ENCODE assay signal across 30 mouse cellular contexts in the genomic region with DNA sequence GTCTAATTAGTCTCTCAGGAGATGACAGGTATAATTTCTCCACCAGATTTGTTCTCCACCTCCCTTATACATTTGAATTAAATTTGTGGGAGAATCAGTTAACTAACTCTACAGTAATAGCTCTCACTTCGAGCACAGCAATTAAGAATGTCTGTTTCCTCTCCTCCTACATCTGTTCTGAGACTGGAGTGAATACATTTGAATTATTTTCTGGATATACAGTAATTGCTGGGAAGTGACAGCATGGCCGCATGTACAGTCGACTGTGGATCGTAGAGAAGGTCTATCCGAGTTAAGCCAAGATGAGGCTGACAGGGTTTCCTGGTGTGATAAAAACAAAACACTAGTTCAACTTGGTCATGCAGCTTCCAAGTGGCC. TPM values are rescaled to one million over a fixed set of nuclear protein-coding genes. Genes with fewer than 3 reads are reported as not detected.
A peak's percentile ranks its signal among the peaks of the same experiment; 100 is the strongest.
DNase-seq lines count a peak whose midpoint lies in the region; ATAC-seq and TF ChIP-seq lines count a peak whose summit lies in the region.
"Had no signal": no experiment of that assay in that cellular context is flagged by ENCODE, and none has a peak within 500 bp of the region (broad histone marks: within the 10 kb centered on the region; RNA-seq: fewer than 3 reads in every experiment).

No protein-coding gene starts in this region.

- no peak overlapping the region for H3K9ac ChIP-seq in forebrain, embryonic 15.5 days (replicated peaks)
- no peak overlapping the region for H3K9ac ChIP-seq in forebrain, embryonic 12.5 days
- H3K9ac ChIP-seq in forebrain, embryonic 16.5 days (replicated peaks; ENCODE audit: low read depth, low read length) = no peak overlapping the region
- H3K9ac ChIP-seq: embryonic facial prominence, embryonic 13.5 days; hindbrain, embryonic 13.5 days; intestine, embryonic 15.5 days had no signal

- H3K36me3 ChIP-seq in forebrain, embryonic 15.5 days = no peaks in the 10 kb centered on the region
- H3K36me3 ChIP-seq in forebrain, embryonic 12.5 days (replicated peaks) = no peaks in the 10 kb centered on the region
- H3K36me3 ChIP-seq in forebrain, embryonic 16.5 days (ENCODE audit: control insufficient read depth, insufficient read depth) = no peaks in the 10 kb centered on the region
- H3K36me3 ChIP-seq: embryonic facial prominence, embryonic 10.5 days; embryonic facial prominence, embryonic 13.5 days; hindbrain, embryonic 13.5 days; intestine, embryonic 15.5 days had no signal

- H3K9me3 ChIP-seq in forebrain, embryonic 15.5 days = no peaks in the 10 kb centered on the region
- no peaks in the 10 kb centered on the region for H3K9me3 ChIP-seq in forebrain, embryonic 12.5 days
- H3K9me3 ChIP-seq in forebrain, embryonic 16.5 days (ENCODE audit: control insufficient read depth, low read length) = no peaks in the 10 kb centered on the region
- H3K9me3 ChIP-seq: embryonic facial prominence, embryonic 10.5 days; embryonic facial prominence, embryonic 13.5 days; hindbrain, embryonic 13.5 days; intestine, embryonic 15.5 days had no signal

- H3K4me2 ChIP-seq in forebrain, embryonic 15.5 days (replicated peaks) = no peak overlapping the region
- no peak overlapping the region for H3K4me2 ChIP-seq in forebrain, embryonic 12.5 days
- no peak overlapping the region for H3K4me2 ChIP-seq in forebrain, embryonic 16.5 days (ENCODE audit: low read length)
- H3K4me2 ChIP-seq: embryonic facial prominence, embryonic 13.5 days; heart, embryonic 11.5 days; hindbrain, embryonic 13.5 days; intestine, embryonic 15.5 days had no signal

- 40% methylated on average over 5 of the region's 5 CpGs for WGBS in forebrain, embryonic 15.5 days
- WGBS in forebrain, embryonic 12.5 days = 72% methylated on average over 5 of the region's 5 CpGs
- 44% methylated on average over 5 of the region's 5 CpGs for WGBS in forebrain, embryonic 16.5 days

- peak; percentile 88 for ATAC-seq in forebrain, embryonic 15.5 days (replicated peaks)
- ATAC-seq in forebrain, embryonic 12.5 days (ENCODE audit: low FRiP score) = no peak
- peak; percentile 93 for ATAC-seq in forebrain, embryonic 16.5 days
- no peak for ATAC-seq in granulocyte monocyte progenitor cell, adult 5-6 weeks (replicated peaks; ENCODE audit: poor library complexity, severe bottlenecking)
- ATAC-seq: CD4-positive, CD25-positive, alpha-beta regulatory T cell, adult 4 months; hindbrain, embryonic 16.5 days; intestine, embryonic 15.5 days had no signal

- peak; percentile 50 for DNase-seq in brain, embryonic 14.5 days (ENCODE audit: low read depth)
- DNase-seq in layer of hippocampus, postnatal 14 days (ENCODE audit: low spot score in 2 of 2) = no peak
- DNase-seq: adrenal gland, adult 2 months; adrenal gland, postnatal 14 days; cerebellum, adult 11 months; cerebellum, adult 2 months; cerebellum, postnatal 10 days; cerebellum, postnatal 36 days; embryo, embryonic 11 days; gastrocnemius, postnatal 10 days; gastrocnemius, postnatal 36 days; heart, adult 11 months; kidney, adult 11 months; kidney, adult 8-10 months had no signal

- no peaks in the 10 kb centered on the region for H3K27me3 ChIP-seq in forebrain, embryonic 15.5 days
- no peaks in the 10 kb centered on the region for H3K27me3 ChIP-seq in forebrain, embryonic 12.5 days
- H3K27me3 ChIP-seq in forebrain, embryonic 16.5 days (replicated peaks; ENCODE audit: control insufficient read depth, insufficient read depth, low read length) = no peaks in the 10 kb centered on the region
- H3K27me3 ChIP-seq: embryonic facial prominence, embryonic 13.5 days; hindbrain, embryonic 13.5 days; intestine, embryonic 15.5 days had no signal

- peaks cover 3% of the 10 kb centered on the region for H3K4me1 ChIP-seq in forebrain, embryonic 15.5 days
- H3K4me1 ChIP-seq in forebrain, embryonic 12.5 days = no peaks in the 10 kb centered on the region
- no peaks in the 10 kb centered on the region; the same call in none of the 2 replicates for H3K4me1 ChIP-seq in forebrain, embryonic 16.5 days (replicated peaks; ENCODE audit: control insufficient read depth, insufficient read depth, low read length)
- H3K4me1 ChIP-seq: embryonic facial prominence, embryonic 10.5 days; embryonic facial prominence, embryonic 13.5 days; hindbrain, embryonic 13.5 days; intestine, embryonic 15.5 days had no signal

- TF ChIP-seq CTCF in brain, embryonic 14.5 days (IDR thresholded peaks at IDR 0.05; ENCODE audit: borderline replicate concordance, extremely low read depth, insufficient read depth, insufficient read length) = no peak

- no peak for TF ChIP-seq POLR2A in brain, embryonic 14.5 days (IDR thresholded peaks at IDR 0.05; ENCODE audit: borderline replicate concordance, extremely low read depth, insufficient read depth, insufficient read length, poor library complexity, severe bottlenecking)

- H3K4me3 ChIP-seq in forebrain, embryonic 15.5 days = no peak overlapping the region
- no peak overlapping the region for H3K4me3 ChIP-seq in forebrain, embryonic 12.5 days (replicated peaks)
- H3K4me3 ChIP-seq in forebrain, embryonic 16.5 days (replicated peaks; ENCODE audit: low read length) = no peak overlapping the region
- H3K4me3 ChIP-seq: embryonic facial prominence, embryonic 10.5 days; embryonic facial prominence, embryonic 13.5 days; erythroblast, embryonic 14.5 days; hindbrain, embryonic 13.5 days; intestine, embryonic 15.5 days had no signal

- peak overlapping the region; percentile 57 for H3K27ac ChIP-seq in forebrain, embryonic 15.5 days (replicated peaks)
- no peak overlapping the region for H3K27ac ChIP-seq in forebrain, embryonic 12.5 days
- peak overlapping the region; percentile 77 for H3K27ac ChIP-seq in forebrain, embryonic 16.5 days (ENCODE audit: low read length)
- H3K27ac ChIP-seq: embryonic facial prominence, embryonic 10.5 days; embryonic facial prominence, embryonic 13.5 days; hindbrain, embryonic 13.5 days; intestine, embryonic 15.5 days had no signal

RNA-seq across cellular contexts. Expression of gene Gabrg3, which starts 21.0 kb away (rescaled TPM):
- polyA plus RNA-seq in forebrain, embryonic 15.5 days (2015; fragmentation: Nextera tagmentation; extraction: Ambion mirVana) = 4.4 and 4.7 TPM in 2 replicates
- 0.47 and 0.98 TPM in 2 replicates for polyA plus RNA-seq in forebrain, embryonic 12.5 days (2016; fragmentation: Nextera tagmentation; extraction: Ambion mirVana)
- polyA plus RNA-seq in brain, embryonic 14.5 days (2012; rRNA removed) = 2.2 and 3.3 TPM in 2 replicates
- 3.9 and 8.1 TPM in 2 replicates for polyA plus RNA-seq in forebrain, embryonic 16.5 days (2015; fragmentation: Nextera tagmentation; extraction: Ambion mirVana)
- total RNA-seq in granulocyte monocyte progenitor cell, adult 5-6 weeks (2014; fragmentation: Nextera tagmentation) = not detected in 2 replicates
- not detected in 2 replicates for total RNA-seq in granulocyte monocyte progenitor cell, adult 5-6 weeks (2017)
- total RNA-seq in layer of hippocampus, postnatal 14 days (2021) = 10 to 100 TPM; 18.7 to 22.9 TPM
- total RNA-seq: gastrocnemius, adult 18-20 months; gastrocnemius, postnatal 36 days; hematopoietic stem cell, adult 5-6 weeks; MEL had no signal
- polyA plus RNA-seq: C2C12; CD4-positive, CD25-positive, alpha-beta regulatory T cell, adult 4 months; erythroblast, embryonic 14.5 days had no signal

RNA-seq across cellular contexts. Expression of gene Gabrb3, which starts 53.5 kb away (rescaled TPM):
- 34.2 and 34.9 TPM in 2 replicates for polyA plus RNA-seq in forebrain, embryonic 15.5 days (2015; fragmentation: Nextera tagmentation; extraction: Ambion mirVana)
- polyA plus RNA-seq in forebrain, embryonic 12.5 days (2016; fragmentation: Nextera tagmentation; extraction: Ambion mirVana) = 11.9 and 17.9 TPM in 2 replicates
- polyA plus RNA-seq in brain, embryonic 14.5 days (2012; rRNA removed) = 29.5 and 54.0 TPM in 2 replicates
- polyA plus RNA-seq in forebrain, embryonic 16.5 days (2015; fragmentation: Nextera tagmentation; extraction: Ambion mirVana) = 43.6 and 52.6 TPM in 2 replicates
- total RNA-seq in granulocyte monocyte progenitor cell, adult 5-6 weeks (2014; fragmentation: Nextera tagmentation) = not detected in 2 replicates
- total RNA-seq in granulocyte monocyte progenitor cell, adult 5-6 weeks (2017) = 0.21 TPM in 1 of 2 replicates, not detected in the other
- 100 to 1,000 TPM; 254 to 269 TPM for total RNA-seq in layer of hippocampus, postnatal 14 days (2021)
- total RNA-seq: gastrocnemius, adult 18-20 months; gastrocnemius, postnatal 36 days; hematopoietic stem cell, adult 5-6 weeks; MEL had no signal
- polyA plus RNA-seq: C2C12; CD4-positive, CD25-positive, alpha-beta regulatory T cell, adult 4 months; erythroblast, embryonic 14.5 days had no signal

Comparison
In these comparisons a context has a peak if more than half of its experiments do, and no peak if none do; other contexts are left out.
1. ATAC-seq: peak in forebrain, embryonic 15.5 days (single experiment) and forebrain, embryonic 16.5 days (single experiment); none in forebrain, embryonic 12.5 days (single experiment) and granulocyte monocyte progenitor cell, adult 5-6 weeks (single experiment).